Mouse (Mus musculus): ENCODE data around the gene Adig. TPM values are rescaled to one million over a fixed set of nuclear protein-coding genes. Genes with fewer than 3 reads are reported as not detected.

Gene Adig
- polyA plus RNA-seq, 1 experiment from 2014 or later, result not detected

DNA sequence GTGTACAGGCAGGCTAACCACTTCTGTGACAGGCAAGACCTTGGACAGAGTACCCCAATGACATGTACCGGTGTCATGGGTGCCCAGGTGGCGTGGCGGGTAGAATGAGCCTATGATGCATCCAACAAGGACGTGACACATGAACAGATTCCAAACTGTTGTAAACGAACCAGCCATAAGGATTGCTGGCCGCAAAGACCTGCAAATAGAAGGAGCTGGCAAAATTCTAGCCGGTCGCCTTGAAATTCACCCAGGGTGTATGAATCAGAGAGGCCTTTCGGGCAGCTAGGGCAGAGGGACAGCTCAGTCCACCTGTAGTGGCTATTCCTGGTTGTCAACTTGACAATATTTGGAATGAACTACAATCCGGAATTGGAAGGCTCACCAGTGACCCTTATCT is 52.0 kb downstream of the Adig start:
- Histone ChIP-seq H3K9ac (ENCODE audit: low read depth, low read length) (no peak overlapping the region), H3K4me3 (replicated peaks; ENCODE audit: low read depth, low read length) (no peak overlapping the region), H3K36me3 (ENCODE audit: insufficient read depth, low read length) (no peaks in the 10 kb centered on the region), H3K27me3 (ENCODE audit: insufficient read depth, low read length) (no peaks in the 10 kb centered on the region; the same call in 1 of the 2 replicates), H3K27ac (no peak overlapping the region), H3K4me1 (replicated peaks; ENCODE audit: insufficient read depth, low read length) (no peaks in the 10 kb centered on the region), H3K9me3 (replicated peaks; ENCODE audit: low read length) (no peaks in the 10 kb centered on the region), H3K4me2 (ENCODE audit: low read length) (no peak overlapping the region)
- TF ChIP-seq CTCF (IDR thresholded peaks at IDR 0.05; ENCODE audit: low read depth), result no peak
- 12% methylated on average over 10 of the region's 10 CpGs for WGBS
- ATAC-seq (replicated peaks; ENCODE audit: low FRiP score, low read depth), result no peak
- DNase-seq (ENCODE audit: low spot score), result no peak

DNA sequence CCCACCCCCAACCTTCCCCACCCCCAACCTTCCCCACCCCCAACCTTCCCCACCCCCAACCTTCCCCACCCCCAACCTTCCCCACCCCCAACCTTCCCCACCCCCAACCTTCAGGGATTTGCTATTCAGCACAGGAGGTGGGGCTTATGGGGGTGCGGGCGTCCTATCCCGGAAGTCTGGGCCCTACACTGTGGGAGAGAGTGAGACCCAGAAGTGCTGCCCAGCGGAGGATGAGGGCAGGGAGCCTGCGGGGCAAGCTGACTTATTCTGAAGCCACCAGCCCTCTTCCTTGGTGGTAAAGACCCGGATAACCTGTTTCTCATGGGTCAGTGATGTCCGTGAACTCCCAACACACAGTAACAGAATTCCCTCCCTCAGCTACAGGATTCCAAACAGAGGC is 52.8 kb downstream of the Adig start:
- Histone ChIP-seq H3K36me3 (ENCODE audit: insufficient read depth, low read length) (no peaks in the 10 kb centered on the region), H3K9ac (ENCODE audit: low read depth, low read length) (no peak overlapping the region), H3K9me3 (replicated peaks; ENCODE audit: low read length) (no peaks in the 10 kb centered on the region), H3K4me1 (replicated peaks; ENCODE audit: insufficient read depth, low read length) (no peaks in the 10 kb centered on the region), H3K4me2 (ENCODE audit: low read length) (0 out of 2 replicates have a peak overlapping the region, but pooled peaks have one; percentile 39), H3K27ac (no peak overlapping the region), H3K27me3 (ENCODE audit: insufficient read depth, low read length) (no peaks in the 10 kb centered on the region; the same call in 1 of the 2 replicates), H3K4me3 (replicated peaks; ENCODE audit: low read depth, low read length) (no peak overlapping the region)
- ATAC-seq (replicated peaks; ENCODE audit: low FRiP score, low read depth) (no peak), DNase-seq (ENCODE audit: low spot score) (no peak)
- WGBS, result under 1% methylated on average over 7 of the region's 7 CpGs
- no peak for TF ChIP-seq CTCF (IDR thresholded peaks at IDR 0.05; ENCODE audit: low read depth)

DNA sequence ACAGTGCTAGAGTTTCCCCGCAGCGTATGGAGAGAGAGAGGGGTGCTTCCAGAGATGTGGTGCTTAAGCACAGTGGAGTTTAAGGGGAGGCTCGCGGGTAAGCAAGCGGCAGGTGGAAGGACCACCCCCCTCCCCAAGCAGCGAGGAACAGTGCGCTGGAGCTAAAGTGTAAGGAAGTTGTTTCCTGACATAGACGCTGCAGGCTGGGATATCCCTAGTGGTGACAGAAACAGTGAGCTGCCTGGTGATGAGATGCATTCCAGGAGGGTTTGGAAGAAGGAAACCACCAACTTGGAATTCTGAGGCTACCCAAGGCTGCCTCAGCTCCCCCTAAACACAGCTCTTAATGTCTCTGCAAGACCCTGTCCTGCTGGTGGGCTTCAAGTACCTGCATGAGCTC is 53.4 kb downstream of the Adig start:
- WGBS, result 2% methylated on average over 8 of the region's 8 CpGs

DNA sequence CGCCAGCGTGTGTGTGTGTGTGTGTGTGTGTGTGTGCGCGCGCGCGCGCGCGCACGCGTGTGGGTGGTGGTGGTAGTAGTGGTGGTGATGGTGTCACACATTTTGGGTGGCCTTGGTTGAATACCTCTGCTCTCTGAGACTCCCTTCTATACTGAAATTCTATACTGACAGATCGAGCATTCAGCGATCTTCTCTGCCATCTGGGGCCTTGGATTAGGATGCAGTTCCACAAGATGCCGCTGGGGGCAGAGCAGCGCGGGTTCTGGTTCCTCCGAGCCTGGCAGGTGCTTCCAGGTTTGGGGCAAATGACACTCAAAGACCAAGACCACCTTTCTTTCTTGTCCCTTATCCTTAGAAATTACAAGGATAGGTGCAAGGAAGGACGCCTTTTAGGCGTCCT is 53.8 kb downstream of the Adig start:
- peak; percentile 55; the same call in 1 of the 2 replicates for ATAC-seq (replicated peaks; ENCODE audit: low FRiP score, low read depth)
- peak; percentile 71 for DNase-seq (ENCODE audit: low spot score)
- TF ChIP-seq CTCF (IDR thresholded peaks at IDR 0.05; ENCODE audit: low read depth), result peak; percentile 83
- no peaks in the 10 kb centered on the region; the same call in 1 of the 2 replicates for H3K27me3 ChIP-seq (ENCODE audit: insufficient read depth, low read length)
- no peak overlapping the region for H3K4me3 ChIP-seq (replicated peaks; ENCODE audit: low read depth, low read length)
- no peaks in the 10 kb centered on the region for H3K4me1 ChIP-seq (replicated peaks; ENCODE audit: insufficient read depth, low read length)
- WGBS, result 0% methylated on average over 19 of the region's 20 CpGs
- peak overlapping the region; percentile 39 for H3K4me2 ChIP-seq (ENCODE audit: low read length)
- no peak overlapping the region for H3K9ac ChIP-seq (ENCODE audit: low read depth, low read length)
- no peaks in the 10 kb centered on the region for H3K9me3 ChIP-seq (replicated peaks; ENCODE audit: low read length)
- no peaks in the 10 kb centered on the region for H3K36me3 ChIP-seq (ENCODE audit: insufficient read depth, low read length)
- H3K27ac ChIP-seq, result no peak overlapping the region

More for the DNA sequence above, 53.4 kb downstream of the Adig start:
- TF ChIP-seq CTCF (IDR thresholded peaks at IDR 0.05; ENCODE audit: low read depth), result no peak
- Histone ChIP-seq H3K9me3 (replicated peaks; ENCODE audit: low read length) (no peaks in the 10 kb centered on the region), H3K36me3 (ENCODE audit: insufficient read depth, low read length) (no peaks in the 10 kb centered on the region), H3K4me2 (ENCODE audit: low read length) (peak overlapping the region; percentile 39), H3K9ac (ENCODE audit: low read depth, low read length) (no peak overlapping the region), H3K4me1 (replicated peaks; ENCODE audit: insufficient read depth, low read length) (no peaks in the 10 kb centered on the region), H3K27ac (no peak overlapping the region), H3K4me3 (replicated peaks; ENCODE audit: low read depth, low read length) (no peak overlapping the region), H3K27me3 (ENCODE audit: insufficient read depth, low read length) (no peaks in the 10 kb centered on the region; the same call in 1 of the 2 replicates)
- DNase-seq (ENCODE audit: low spot score), result peak; percentile 4
- ATAC-seq (replicated peaks; ENCODE audit: low FRiP score, low read depth), result no peak

DNA sequence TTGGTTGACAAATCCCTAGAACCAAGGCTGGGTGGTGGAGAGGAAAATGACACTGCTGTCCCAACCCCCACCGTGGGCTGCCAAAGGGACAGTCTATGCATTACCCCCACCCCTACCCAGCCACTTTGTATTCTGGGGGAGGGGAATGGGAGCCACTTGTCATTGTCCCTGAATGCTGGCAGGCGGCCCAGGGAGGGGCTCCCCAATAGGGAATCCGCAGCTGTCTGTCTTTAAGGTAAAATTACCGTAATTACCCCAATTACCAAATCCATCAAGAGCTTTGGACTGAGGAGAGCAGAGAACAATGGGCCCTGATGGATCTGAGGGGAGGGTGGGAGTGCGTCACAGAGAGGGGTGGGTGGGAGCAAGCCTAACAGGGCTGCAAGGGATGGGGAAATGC is 54.3 kb downstream of the Adig start:
- no peaks in the 10 kb centered on the region for H3K9me3 ChIP-seq (replicated peaks; ENCODE audit: low read length)
- no peak overlapping the region for H3K4me2 ChIP-seq (ENCODE audit: low read length)
- no peaks in the 10 kb centered on the region; the same call in 1 of the 2 replicates for H3K27me3 ChIP-seq (ENCODE audit: insufficient read depth, low read length)
- no peak overlapping the region for H3K9ac ChIP-seq (ENCODE audit: low read depth, low read length)
- no peak for TF ChIP-seq CTCF (IDR thresholded peaks at IDR 0.05; ENCODE audit: low read depth)
- H3K27ac ChIP-seq, result no peak overlapping the region
- H3K36me3 ChIP-seq (ENCODE audit: insufficient read depth, low read length), result no peaks in the 10 kb centered on the region
- no peak overlapping the region for H3K4me3 ChIP-seq (replicated peaks; ENCODE audit: low read depth, low read length)
- DNase-seq (ENCODE audit: low spot score) (no peak), ATAC-seq (replicated peaks; ENCODE audit: low FRiP score, low read depth) (no peak)
- H3K4me1 ChIP-seq (replicated peaks; ENCODE audit: insufficient read depth, low read length), result no peaks in the 10 kb centered on the region
- WGBS, result 4% methylated on average over 5 of the region's 5 CpGs

Other genes starting within 250 kb of the Adig start
- gene Bpi, start 244.5 kb upstream of the Adig start, polyA plus RNA-seq (2015; fragmentation: Nextera tagmentation; extraction: Ambion mirVana), result 0.08 and 0.12 TPM in 2 replicates
- 32.1 and 34.6 TPM in 2 replicates for gene Lbp, start 196.1 kb upstream of the Adig start, polyA plus RNA-seq (2015; fragmentation: Nextera tagmentation; extraction: Ambion mirVana)
- 2.9 and 3.5 TPM in 2 replicates for gene Snhg11, start 127.0 kb upstream of the Adig start, polyA plus RNA-seq (2015; fragmentation: Nextera tagmentation; extraction: Ambion mirVana)
- 13.9 and 17.6 TPM in 2 replicates for gene Ralgapb, start 92.8 kb upstream of the Adig start, polyA plus RNA-seq (2015; fragmentation: Nextera tagmentation; extraction: Ambion mirVana)
- gene Arhgap40, start 10.2 kb downstream of the Adig start, polyA plus RNA-seq (2015; fragmentation: Nextera tagmentation; extraction: Ambion mirVana), result 0.74 and 0.89 TPM in 2 replicates
- gene Slc32a1, start 108.2 kb downstream of the Adig start, polyA plus RNA-seq (2015; fragmentation: Nextera tagmentation; extraction: Ambion mirVana), result not detected in 2 replicates
- 7.1 and 9.1 TPM in 2 replicates for gene Actr5, start 122.3 kb downstream of the Adig start, polyA plus RNA-seq (2015; fragmentation: Nextera tagmentation; extraction: Ambion mirVana)
- 10.1 TPM in 2 replicates for gene Ppp1r16b, start 162.8 kb downstream of the Adig start, polyA plus RNA-seq (2015; fragmentation: Nextera tagmentation; extraction: Ambion mirVana)

Measured in kidney, postnatal 0 days (tissue).